Mouse (Mus musculus): ENCODE results near the gene Ang2.
A peak's percentile ranks its signal among the peaks of the same experiment; 100 is the strongest.
"Not testable (repeated sequence)": the region's sequence is repeated elsewhere in the genome, so short reads cannot be mapped to it uniquely, and the experiment has no call there.

The Ang2 gene

GRCm38 (mm10) chr14:51199098-51200023 lies at the start of gene Ang2:
TSS of gene Ang2 (minus strand) at chr14:51199148.
- no peak for DNase-seq (ENCODE audit: low read depth, low spot score)

- no peak for DNase-seq (ENCODE audit: low read depth, low spot score)
Measured at GRCm38 (mm10) chr14:51247736-51248135, 48.8 kb upstream of the Ang2 start.

- DNase-seq (ENCODE audit: low read depth, low spot score), result peak; percentile 22
Measured at GRCm38 (mm10) chr14:51240899-51241298, 42.0 kb upstream of the Ang2 start.

- not testable (repeated sequence) for DNase-seq (ENCODE audit: low read depth, low spot score)
Measured at GRCm38 (mm10) chr14:51237488-51237887, 38.5 kb upstream of the Ang2 start.

GRCm38 (mm10) chr14:51229657-51230056 lies 30.7 kb upstream of the Ang2 start:
- not testable (repeated sequence) for DNase-seq (ENCODE audit: low read depth, low spot score)

- DNase-seq (ENCODE audit: low read depth, low spot score), result not testable (repeated sequence)
Measured at GRCm38 (mm10) chr14:51220075-51220474, 21.1 kb upstream of the Ang2 start.

GRCm38 (mm10) chr14:51203115-51203514 lies 4.2 kb upstream of the Ang2 start, which contains the start of gene Ear14:
TSS of gene Ear14 (plus strand) at chr14:51203391.
- DNase-seq (ENCODE audit: low read depth, low spot score), result no peak

GRCm38 (mm10) chr14:51200466-51200865 lies 1.5 kb upstream of the Ang2 start:
- no peak for DNase-seq (ENCODE audit: low read depth, low spot score)

- no peak for DNase-seq (ENCODE audit: low read depth, low spot score)
Measured at GRCm38 (mm10) chr14:51200054-51200453, 1.1 kb upstream of the Ang2 start.

GRCm38 (mm10) chr14:51195681-51196080 lies 3.3 kb downstream of the Ang2 start:
- DNase-seq (ENCODE audit: low read depth, low spot score), result no peak

- not testable (repeated sequence) for DNase-seq (ENCODE audit: low read depth, low spot score)
Measured at GRCm38 (mm10) chr14:51181051-51181450, 17.9 kb downstream of the Ang2 start.

- DNase-seq (ENCODE audit: low read depth, low spot score), result no peak
Measured at GRCm38 (mm10) chr14:51173843-51174242, 25.1 kb downstream of the Ang2 start.

GRCm38 (mm10) chr14:51172947-51173346 lies 26.0 kb downstream of the Ang2 start:
- DNase-seq (ENCODE audit: low read depth, low spot score), result not testable (repeated sequence)

GRCm38 (mm10) chr14:51172095-51172865 lies 26.7 kb downstream of the Ang2 start:
- not testable (repeated sequence) for DNase-seq (ENCODE audit: low read depth, low spot score)

GRCm38 (mm10) chr14:51166068-51166467 lies 32.9 kb downstream of the Ang2 start:
- DNase-seq (ENCODE audit: low read depth, low spot score), result no peak

- DNase-seq (ENCODE audit: low read depth, low spot score), result no peak
Measured at GRCm38 (mm10) chr14:51165435-51165834, 33.5 kb downstream of the Ang2 start.

- not testable (repeated sequence) for DNase-seq (ENCODE audit: low read depth, low spot score)
Measured at GRCm38 (mm10) chr14:51163323-51163722, 35.6 kb downstream of the Ang2 start.

GRCm38 (mm10) chr14:51161976-51162375 lies 37.0 kb downstream of the Ang2 start, which contains the start of gene Rnase2b:
TSS of gene Rnase2b (plus strand) at chr14:51162260.
- not testable (repeated sequence) for DNase-seq (ENCODE audit: low read depth, low spot score)

GRCm38 (mm10) chr14:51157072-51157471 lies 41.9 kb downstream of the Ang2 start:
- no peak for DNase-seq (ENCODE audit: low read depth, low spot score)

GRCm38 (mm10) chr14:51156736-51157068 lies 42.2 kb downstream of the Ang2 start:
- DNase-seq (ENCODE audit: low read depth, low spot score), result no peak

GRCm38 (mm10) chr14:51156056-51156735 lies 42.8 kb downstream of the Ang2 start:
- DNase-seq (ENCODE audit: low read depth, low spot score), result no peak

Measured in c-Kit-negative CD71-positive TER-119-positive erythroid progenitor cells, embryonic 14.5 days (primary cell).